Mouse (Mus musculus): ENCODE measurements around the gene Ralgapa2.

GRCm38 (mm10) chr2:146468898-146469297 lies 43.2 kb downstream of the Ralgapa2 start:
- no peak for TF ChIP-seq POLR2A (IDR thresholded peaks at IDR 0.05; ENCODE audit: borderline replicate concordance, extremely low read depth, insufficient read depth, insufficient read length, poor library complexity, severe bottlenecking)
- no peak for TF ChIP-seq CTCF (IDR thresholded peaks at IDR 0.05; ENCODE audit: borderline replicate concordance, extremely low read depth, insufficient read depth, insufficient read length)
